Mouse (Mus musculus) adipocyte (in vitro differentiated cells): ENCODE measurements around the gene Gm11077.

Source experiments
- DNase-seq: peaks from one replicate; pipeline ENCODE4 v3.0.0-alpha.2; 2016; ENCODE audit warnings: low spot score

Gm11077 gene

DNA sequence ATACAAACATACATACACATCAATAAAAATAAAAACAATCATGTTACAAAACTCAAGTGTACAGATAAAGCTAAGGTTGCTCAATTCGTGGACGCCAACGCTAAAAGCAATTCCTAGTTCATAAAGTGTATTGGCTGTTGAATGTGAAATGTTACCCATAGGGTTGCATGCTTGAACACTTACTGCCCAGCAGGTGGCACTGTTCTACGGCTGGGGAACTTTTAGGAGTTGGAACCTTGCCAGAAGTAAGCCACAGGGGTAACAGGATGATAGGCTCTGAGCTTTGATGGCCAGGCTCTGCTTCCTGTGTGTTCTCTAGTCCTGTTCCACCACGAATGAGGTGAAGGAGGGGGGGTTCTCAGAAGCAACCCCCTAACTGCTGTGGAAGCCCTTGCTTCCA lies at the start of gene Gm11077:
Gm11077 (plus strand) TSS at position 13 of the 400 bp plus-strand sequence.
- no peak for DNase-seq

DNA sequence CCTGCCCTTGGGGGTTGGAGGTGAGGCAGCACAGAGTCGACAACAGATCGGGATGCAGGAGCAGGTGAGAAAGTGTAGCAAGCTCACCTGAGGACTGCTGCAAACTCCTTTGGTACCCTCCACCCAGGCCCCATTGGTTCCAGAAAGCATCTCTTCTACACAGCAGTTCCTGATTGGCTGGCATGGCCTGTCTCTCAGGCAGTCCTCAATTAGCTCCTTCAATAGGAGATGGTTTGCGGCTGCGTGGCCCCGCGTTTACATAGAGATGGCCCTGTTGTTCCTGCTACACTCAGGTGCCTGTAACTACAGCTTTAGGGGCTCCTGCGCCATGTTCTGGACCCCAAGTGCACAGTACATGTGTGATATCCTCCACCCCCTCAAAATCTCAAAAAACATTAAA lies 48.4 kb upstream of the Gm11077 start:
- DNase-seq = no peak

DNA sequence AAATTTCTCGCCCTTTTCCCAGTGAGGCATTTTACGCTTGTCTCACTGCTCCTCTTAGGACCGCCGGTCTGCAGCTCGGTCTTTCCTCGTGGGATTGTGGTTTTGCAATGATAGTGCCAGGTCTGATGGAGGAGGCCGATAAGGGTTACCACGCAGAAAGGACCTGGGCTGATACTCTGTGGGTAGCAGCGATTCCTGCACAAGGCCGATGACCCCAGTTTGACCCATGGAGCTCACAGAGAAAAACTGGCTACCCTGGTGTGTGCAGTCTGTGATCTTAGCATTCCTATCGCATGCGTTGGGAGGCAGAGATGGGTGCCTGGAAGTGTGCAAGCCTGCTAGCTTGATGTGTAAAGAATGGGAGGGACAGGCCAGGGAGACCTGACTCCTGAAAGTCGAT lies 46.3 kb upstream of the Gm11077 start:
- DNase-seq = no peak

- DNase-seq = no peak
Measured at GRCm38 (mm10) chr6:140684403-140684802, 44.7 kb upstream of the Gm11077 start.

DNA sequence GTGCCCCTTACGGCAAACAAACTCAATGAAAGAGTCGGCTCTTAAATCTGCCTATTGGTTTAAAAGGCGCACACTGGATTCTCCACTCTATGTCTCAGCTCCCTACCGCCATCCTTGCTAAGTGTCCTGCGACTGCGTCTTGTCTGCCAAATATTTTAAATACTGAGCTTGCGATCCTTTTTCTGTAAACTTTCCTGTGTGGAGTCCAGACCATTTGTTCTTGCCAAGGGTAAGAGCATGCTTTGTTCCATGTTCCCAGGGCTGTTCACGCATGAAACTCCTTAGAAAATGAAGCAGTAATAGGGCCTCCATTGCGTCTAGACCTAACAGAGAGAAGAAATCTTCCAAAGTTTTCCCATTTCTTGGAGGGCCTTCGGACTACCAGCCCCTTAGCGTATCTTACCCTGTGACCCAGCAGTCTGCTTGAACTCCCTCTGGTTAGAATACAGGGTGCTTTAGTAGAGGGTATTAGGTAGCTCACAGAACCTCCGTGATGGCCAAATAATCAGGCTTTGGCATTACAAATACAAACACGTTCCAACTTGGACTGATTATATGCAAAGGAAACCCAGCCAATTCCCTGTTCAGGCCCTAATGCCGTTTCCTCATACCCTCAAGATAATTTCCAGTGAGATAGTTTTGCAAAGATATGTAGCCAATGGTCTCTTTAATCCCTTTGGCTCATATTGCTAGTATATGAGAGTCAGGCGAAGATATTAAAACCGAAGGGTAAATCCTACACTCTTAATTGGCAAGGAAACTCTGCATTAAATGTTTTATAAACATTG lies 39.3 kb upstream of the Gm11077 start:
- DNase-seq = peak; percentile 61

DNA sequence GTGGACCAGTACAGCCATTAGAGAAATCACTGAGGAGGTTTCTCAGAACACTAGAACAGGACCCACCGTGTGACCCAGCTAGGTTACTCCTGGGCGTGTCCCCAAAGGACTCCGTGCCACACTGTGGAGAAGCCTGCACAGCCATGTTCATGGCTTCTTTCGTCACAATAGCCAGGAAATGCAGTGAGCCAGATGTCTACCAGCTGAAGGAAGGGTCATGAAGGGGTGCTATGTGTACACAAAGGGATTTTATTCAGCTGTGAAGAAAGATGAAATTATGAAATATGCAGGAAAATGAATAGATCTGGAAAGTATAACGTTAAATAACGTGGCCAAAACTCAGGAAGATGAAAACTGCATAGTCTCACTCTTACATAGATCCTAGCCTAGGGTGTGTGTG lies 36.9 kb upstream of the Gm11077 start:
- peak; percentile 12 for DNase-seq

DNA sequence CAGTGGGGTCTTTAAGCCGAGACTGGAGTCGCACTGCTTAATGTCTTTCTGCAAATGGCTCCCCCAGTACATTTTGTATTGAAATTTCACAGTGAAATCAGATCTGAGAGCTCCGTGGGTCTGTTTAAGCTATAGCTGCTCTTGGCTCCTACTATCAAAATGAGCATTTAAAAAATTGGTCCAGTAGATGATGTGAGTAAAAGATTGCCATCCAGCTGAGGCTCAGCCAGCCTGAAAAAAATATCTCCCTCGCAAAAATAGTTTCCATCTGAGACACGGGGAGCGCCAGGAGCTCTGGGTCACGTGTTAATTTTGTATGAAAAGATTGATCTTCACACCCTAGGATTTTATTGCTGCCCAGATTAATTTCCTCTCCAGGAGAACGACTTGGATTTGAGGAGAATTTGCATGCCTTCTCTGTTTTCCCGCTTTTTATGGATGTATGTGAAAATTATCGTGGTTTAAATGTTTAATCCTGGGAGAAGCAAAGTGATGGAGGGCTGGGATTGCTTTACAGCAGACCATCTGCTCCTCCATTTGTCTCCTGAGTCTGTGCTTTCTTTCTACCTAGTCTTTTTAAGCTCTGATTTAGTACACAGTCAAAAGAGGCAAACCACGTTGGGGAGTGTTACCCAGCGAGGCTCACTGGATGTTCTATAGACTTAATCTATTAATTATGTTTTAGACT lies 32.7 kb upstream of the Gm11077 start:
- DNase-seq = no peak

DNA sequence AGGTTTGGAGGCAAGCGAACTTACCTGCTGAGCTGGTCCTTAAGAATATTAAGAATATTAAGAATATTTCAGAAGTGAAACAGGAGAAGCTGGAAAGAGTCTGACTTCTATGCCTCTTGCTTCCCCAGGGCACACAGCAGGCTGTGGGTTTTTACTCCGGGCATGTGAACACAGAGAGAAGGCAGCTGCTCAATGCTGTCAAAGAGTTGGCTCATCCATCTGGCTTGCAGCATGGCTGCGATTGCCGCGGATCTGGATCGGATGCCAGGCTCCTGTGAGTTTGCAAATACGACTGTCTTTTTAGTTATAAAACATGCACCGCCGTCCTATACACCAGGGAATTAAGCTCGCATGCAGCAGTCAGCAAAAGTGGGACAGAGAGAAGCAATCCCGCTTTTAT lies 31.1 kb upstream of the Gm11077 start:
- no peak for DNase-seq

DNA sequence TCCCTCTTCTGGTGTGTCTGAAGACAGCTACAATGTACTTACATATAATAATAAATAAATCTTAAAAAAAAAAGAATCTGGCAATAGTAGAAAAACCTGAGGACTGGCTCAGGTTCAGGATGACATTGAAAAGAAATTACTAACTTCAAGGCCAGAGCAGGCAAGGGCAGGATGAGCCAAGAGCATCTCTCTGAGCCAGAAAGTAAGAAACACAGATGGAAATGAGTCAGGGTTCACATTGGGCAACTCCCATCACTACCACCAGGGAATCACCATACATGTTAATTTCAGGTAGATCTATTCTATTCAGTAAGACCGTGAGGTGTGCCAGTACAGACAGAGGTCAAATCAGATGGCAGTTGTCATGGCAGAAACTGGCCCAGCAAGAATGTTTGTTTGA lies 30.5 kb upstream of the Gm11077 start:
- no peak for DNase-seq

DNA sequence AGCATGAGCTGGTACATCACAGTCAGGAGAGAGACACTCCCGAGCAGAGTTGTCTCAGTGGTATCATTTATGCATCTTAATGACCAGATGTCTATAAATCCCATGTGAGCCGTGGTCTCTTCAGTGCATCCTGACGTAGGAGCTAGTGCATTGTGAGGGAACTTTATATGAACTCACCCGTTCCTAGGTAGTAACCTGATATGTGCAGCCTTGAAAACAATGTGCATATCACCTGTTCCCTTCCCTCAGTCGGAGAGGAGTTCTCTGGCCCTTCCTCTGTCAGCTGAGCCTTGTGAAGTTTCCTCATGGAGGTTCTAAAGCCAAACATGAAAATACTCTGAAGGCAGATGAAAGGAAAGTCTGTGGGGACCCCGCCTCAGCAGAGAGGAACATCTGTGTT lies 27.8 kb upstream of the Gm11077 start:
- no peak for DNase-seq

- no peak for DNase-seq
Measured at GRCm38 (mm10) chr6:140705132-140705531, 24.0 kb upstream of the Gm11077 start.

DNA sequence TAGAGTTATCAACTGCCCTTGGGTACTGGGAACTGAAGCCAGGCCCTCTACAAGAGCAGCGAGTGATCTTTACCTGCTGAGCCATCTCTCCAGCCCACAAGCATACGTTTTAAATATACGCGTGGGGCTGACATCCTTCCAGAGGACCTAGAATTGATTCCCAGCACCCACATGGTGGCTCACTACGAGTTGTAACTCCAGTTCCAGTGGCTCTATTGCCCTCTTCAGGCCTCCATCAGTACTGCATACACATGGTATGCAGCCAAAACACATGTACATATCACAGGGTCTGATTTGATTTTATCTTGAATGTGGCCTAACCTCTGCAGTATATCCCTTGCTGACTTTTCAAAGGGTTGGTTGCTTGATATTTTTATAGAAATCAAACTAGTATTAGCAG lies 23.0 kb upstream of the Gm11077 start:
- DNase-seq = no peak

DNA sequence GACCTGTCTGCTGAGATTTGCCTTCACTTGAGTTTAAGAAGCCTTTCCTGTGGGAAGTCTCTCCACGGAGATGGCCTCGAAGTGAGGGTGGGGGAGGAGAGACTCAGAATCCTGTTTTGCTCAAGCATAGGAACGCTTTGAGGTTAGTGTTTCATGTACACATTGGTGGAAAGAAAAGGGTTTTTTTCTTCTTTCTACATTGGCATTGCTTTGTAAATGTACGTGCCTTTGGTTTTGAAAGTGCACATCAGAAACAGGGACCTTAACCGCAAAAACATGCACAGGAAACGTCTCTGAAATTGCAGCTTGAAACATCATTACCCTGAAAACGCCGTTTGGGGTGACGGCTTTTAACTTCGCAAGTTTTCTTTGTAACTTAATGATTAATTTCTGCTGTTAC lies 21.0 kb upstream of the Gm11077 start:
- no peak for DNase-seq

DNA sequence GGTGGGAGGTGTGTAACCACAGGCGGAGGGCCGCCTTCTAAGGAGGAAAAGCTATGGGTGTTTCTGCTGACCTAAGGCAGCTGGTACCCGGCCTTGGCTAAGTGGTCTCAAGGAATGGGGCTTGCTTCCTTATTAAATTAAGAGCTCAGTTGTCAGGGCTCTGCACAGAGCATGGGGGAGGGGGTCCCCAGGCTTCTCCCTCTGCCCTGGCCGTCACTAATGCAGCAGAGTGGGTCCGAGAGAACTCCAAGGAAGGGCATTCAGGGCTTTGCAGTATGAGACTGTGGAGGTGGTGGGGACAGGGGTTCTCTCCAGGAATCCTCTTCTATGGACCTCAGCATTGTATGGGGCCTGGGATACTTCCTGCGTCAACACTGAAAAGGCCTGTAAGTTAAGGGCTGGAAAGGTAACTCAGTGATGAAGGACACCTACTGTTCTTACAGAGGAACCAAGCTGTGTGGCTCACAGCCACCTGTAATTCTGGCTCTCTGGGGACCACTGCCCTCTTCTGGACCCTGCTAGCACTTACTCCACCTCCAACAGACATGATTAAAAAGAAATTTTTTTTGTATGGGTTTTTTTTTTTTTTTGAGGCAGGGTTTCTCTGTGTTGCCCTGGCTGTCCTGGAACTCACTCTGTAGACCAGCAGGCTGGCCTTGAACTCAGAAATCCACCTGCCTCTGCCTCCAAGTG lies 19.5 kb upstream of the Gm11077 start:
- DNase-seq = no peak

GRCm38 (mm10) chr6:140712754-140713153 lies 16.3 kb upstream of the Gm11077 start:
- DNase-seq = peak; percentile 77

DNA sequence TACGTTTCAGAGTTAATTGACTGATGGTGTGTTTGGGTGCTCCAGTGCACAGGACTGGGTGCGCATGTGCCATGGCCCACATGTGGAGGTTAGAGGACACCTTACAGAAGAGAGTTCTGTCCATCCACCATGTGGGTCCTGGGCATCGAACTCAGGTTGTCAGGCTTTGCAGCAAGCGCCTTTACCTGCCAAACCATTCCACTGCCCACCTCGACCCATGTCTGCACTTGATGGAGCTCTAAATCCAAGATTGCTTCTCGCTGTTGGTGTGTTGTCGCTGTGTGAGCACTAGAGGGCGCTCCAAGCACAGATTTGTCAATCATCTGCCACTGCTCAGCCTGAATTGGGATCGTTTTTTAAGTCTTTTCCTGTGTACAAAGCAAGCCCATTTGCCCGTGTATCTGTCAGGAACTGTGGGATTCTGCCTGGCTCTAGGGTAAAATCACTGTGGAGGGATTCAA lies 14.1 kb upstream of the Gm11077 start:
- peak; percentile 86 for DNase-seq

GRCm38 (mm10) chr6:140722058-140722457 lies 7.0 kb upstream of the Gm11077 start:
- DNase-seq = no peak

- DNase-seq = no peak
Measured at GRCm38 (mm10) chr6:140730669-140731401, 1.8 kb downstream of the Gm11077 start.

- DNase-seq = no peak
Measured at GRCm38 (mm10) chr6:140731402-140731730, 2.3 kb downstream of the Gm11077 start.

GRCm38 (mm10) chr6:140732971-140733640 lies 4.0 kb downstream of the Gm11077 start:
- DNase-seq = no peak

DNA sequence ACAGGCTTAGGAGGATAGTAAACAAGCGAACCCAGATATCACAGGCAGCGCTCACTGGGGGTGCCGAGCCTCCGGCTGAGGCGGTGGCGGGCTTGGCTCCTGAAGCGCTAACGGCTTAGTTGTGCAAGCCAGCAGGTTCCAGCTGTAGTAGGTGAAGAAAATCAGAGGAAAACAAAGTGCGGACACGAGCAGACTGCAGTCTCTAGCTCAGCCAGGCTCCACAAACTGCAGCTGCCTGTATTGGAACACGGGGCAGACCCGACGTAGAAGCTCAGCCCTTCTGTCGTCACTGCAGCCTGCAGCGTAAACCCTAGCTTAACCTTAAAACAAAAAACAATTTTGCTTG lies 4.5 kb downstream of the Gm11077 start:
- DNase-seq = no peak

DNA sequence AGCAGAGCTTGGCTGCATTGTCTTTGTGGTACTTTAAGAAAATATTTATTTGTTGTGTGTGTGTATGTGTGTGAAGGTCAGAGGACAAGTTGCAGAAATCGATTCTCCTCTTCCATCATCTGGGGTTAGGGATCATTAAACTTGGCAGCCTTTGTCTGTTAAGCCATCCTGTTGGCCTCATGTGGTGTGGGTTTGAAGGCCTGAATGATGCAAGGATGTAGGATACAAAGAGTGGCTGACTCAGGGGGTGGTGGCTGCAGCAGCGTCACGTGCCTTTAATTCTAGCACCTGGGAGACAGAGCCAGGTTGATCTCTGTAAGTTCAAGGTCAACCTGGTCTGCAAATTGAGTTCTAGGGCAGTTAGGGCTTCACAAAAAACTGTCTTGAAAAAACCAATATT lies 16.5 kb downstream of the Gm11077 start:
- DNase-seq = no peak
